Mouse (Mus musculus) ES-Bruce4 (cell line): Measurements from ENCODE around the gene Prkg1.

Experiments
- CTCF ChIP-seq: IDR thresholded peaks from one replicate; pipeline ENCODE4 v1.8.1; 2011; ENCODE audit warnings: low read depth, low read length
- POLR2A ChIP-seq: IDR thresholded peaks from one replicate; pipeline ENCODE4 v1.8.1; 2011; ENCODE audit warnings: low read length; ENCODE audit not compliant: insufficient read depth

DNA sequence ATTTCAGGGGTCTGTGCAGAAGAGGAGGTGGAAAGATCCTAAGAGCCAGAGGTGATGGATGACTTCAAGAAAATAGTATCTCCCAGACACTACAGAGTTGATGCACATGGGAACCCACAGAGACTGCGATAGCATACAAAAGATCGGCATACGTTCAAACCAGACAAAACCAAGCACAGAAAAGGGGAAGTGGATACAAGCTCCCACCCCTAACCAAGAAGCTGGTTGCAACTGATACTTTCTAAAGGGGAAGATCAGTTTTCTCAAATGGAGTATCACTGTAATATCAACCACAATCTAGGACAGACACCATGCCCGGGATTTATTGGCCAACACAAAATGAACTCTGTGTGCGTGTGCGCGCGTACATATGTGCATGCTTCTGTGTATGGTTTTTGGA lies 162.3 kb downstream of the Prkg1 start:
- TF ChIP-seq CTCF (no peak), POLR2A (no peak)
